Mouse (Mus musculus): ENCODE measurements around the gene Dok5. TPM values are rescaled to one million over a fixed set of nuclear protein-coding genes. Genes with fewer than 3 reads are reported as not detected.

Dok5 gene
- total RNA-seq, 2 experiments from 2014 or later, result 0.14 TPM; not detected in 1

DNA sequence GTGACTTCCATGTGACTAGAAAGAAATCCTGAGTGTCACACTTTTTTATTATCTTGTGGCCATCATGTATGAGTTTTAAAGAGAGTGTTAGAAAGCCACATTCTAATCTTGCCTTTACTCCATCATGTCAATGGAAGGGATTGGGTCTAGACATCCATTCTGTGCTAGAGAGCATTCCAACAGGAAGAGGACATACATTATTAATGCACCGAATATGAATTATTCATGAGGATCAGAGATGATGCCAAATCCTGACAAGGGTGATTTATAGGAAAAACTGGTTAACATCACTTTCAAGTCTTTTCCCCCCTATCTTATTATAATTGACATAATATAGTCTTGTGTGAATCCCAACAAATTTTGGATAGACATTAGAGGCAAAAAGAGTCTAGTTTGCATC is 2.1 kb downstream of the Dok5 start:
- DNase-seq, result no peak
- intact Hi-C loops (cut with DNase I), result loop anchor here (5.0 kb wide), 1 partner anchor 119 kb away; no protein-coding TSS in a partner anchor

DNA sequence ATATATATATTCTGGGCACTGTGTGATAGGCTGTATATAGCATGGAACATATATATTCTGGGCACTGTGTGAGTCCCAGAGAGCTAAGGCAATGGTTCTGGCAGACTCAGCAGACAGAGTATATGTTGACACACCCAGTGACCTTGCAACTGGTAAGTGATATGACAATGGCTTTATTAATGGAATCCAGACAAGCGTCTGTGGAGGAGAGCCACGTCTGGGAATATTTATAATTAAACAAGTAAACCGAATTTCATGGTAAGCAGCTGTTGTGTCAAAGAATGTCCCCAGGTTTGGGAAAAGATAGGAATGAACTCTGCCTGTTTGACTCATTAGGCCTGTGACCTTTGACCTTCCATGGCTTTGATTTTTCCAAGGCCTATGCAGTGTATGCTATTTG is 2.8 kb downstream of the Dok5 start:
- no peak for DNase-seq

DNA sequence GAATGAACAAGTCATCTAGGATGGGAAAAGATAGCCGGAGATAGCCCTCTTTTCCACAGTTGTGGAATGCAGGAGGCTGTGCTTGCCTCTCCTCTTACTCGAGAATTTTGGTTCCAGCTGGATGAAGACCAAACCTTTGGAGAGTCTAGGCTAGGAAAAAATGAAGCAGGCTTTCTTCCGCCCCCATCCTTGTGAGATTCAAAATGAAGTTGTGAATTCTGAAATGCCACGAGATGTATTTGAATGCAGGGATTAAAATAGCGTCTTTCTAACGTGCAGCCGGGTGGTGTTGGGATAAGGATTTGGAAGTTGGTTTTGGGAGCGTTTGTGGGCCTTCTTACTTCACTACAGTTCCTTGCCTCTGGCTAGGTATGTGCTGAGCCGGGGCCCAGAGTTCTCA is 6.8 kb downstream of the Dok5 start:
- DNase-seq, result no peak
- intact Hi-C loops (cut with DNase I), result no loop called here

More for the DNA sequence above, 2.8 kb downstream of the Dok5 start:
- intact Hi-C loops (cut with DNase I), result loop anchor here (5.0 kb wide), 1 partner anchor 118 kb away; no protein-coding TSS in a partner anchor

- intact Hi-C loops (cut with DNase I), result no loop called here
- DNase-seq, result no peak
Measured at GRCm38 (mm10) chr2:170738891-170739290, 7.3 kb downstream of the Dok5 start.

- intact Hi-C loops (cut with DNase I), result no loop called here
- no peak for DNase-seq
Measured at GRCm38 (mm10) chr2:170739713-170740365, 8.2 kb downstream of the Dok5 start.

GRCm38 (mm10) chr2:170743521-170743920 is 11.9 kb downstream of the Dok5 start:
- DNase-seq, result no peak
- intact Hi-C loops (cut with DNase I), result no loop called here

DNA sequence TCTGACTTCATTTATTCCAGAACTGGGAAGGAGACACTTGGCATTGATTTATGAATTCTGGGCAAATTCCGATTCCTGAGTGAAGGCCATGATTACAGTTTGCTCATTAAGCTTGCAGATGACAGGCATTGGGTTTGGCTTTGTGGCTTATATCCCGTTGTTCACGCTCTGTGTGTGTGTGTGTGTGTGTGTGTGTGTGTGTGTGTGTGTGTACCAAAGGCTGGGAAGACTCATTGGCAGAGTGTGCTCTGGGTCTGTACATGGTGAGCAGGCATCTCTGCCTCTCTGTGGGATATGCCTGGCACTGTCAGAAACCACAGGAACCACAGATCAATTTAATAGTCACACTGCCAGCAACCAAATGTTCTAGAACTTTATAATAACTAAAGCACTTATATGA is 17.3 kb downstream of the Dok5 start:
- intact Hi-C loops (cut with DNase I), result no loop called here

GRCm38 (mm10) chr2:170752191-170752850 is 20.7 kb downstream of the Dok5 start:
- DNase-seq, result no peak
- intact Hi-C loops (cut with DNase I), result no loop called here

More for the DNA sequence above, 17.3 kb downstream of the Dok5 start:
- no peak for DNase-seq

DNA sequence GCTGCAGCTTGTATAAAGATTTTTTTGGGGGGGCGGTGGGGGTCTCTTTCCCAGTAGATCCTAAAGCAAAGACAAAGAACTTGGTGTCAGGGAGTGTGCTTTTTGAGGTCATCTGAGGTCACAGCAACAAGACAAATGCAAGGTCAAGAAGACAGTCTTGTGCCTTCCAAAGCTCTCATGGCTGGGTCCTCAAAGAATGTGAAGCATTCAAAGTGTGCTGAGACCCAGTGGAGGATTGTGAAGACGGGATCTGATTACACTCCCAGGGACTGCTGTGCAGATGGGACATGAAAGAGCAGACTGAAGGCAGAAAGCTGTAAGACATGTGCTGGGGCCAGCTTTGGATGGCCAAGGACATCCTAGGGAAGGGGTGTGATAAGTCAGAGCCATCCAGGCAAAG is 24.2 kb downstream of the Dok5 start:
- DNase-seq, result no peak
- intact Hi-C loops (cut with DNase I), result no loop called here

- intact Hi-C loops (cut with DNase I), result no loop called here
- DNase-seq, result no peak
Measured at GRCm38 (mm10) chr2:170756667-170757066, 25.1 kb downstream of the Dok5 start.

- DNase-seq, result peak in 1 of 2 experiments; percentile 7
- intact Hi-C loops (cut with DNase I), result no loop called here
Measured at GRCm38 (mm10) chr2:170757228-170757875, 25.7 kb downstream of the Dok5 start.

DNA sequence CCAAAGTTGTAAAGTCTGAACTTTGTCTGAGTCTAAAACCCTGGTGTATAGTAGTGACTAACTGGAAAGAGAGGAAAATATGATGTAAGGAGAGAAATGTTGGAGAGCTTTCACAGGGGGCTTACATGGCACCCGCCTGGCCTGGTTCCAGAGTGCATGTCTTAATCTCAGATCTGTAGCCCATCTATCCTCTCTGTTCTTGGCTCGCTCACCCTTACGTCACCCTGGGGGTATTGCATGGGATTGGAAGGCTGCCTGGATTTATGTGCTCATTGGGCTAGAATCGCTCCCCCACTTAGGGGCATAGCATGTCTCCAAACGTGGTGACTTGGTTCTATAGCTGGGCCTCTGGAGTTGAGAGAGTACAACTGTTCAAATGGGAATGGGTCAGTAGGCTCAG is 26.6 kb downstream of the Dok5 start:
- intact Hi-C loops (cut with DNase I), result no loop called here
- DNase-seq, result no peak

GRCm38 (mm10) chr2:170764704-170765103 is 33.1 kb downstream of the Dok5 start:
- no peak for DNase-seq
- intact Hi-C loops (cut with DNase I), result no loop called here

DNA sequence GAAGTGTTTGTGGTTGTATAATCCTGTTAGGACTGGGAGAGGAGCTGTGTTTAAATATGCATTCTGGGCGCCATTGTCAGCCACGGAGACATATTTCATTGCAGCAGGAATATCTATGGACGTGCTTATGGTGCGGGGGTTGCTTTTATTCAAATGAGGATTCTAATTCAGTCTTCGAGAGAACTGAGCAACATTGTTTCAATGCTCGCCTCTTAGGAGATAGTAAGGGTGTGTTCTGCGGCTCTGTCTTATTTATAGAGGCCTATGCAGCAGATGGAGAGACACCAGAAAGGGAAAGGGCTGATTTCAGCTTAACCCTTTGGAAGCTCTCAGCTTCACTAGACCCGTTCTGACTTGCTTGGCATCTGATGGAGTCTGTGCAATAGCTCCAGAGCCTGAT is 35.6 kb downstream of the Dok5 start:
- intact Hi-C loops (cut with DNase I), result no loop called here
- no peak for DNase-seq

DNA sequence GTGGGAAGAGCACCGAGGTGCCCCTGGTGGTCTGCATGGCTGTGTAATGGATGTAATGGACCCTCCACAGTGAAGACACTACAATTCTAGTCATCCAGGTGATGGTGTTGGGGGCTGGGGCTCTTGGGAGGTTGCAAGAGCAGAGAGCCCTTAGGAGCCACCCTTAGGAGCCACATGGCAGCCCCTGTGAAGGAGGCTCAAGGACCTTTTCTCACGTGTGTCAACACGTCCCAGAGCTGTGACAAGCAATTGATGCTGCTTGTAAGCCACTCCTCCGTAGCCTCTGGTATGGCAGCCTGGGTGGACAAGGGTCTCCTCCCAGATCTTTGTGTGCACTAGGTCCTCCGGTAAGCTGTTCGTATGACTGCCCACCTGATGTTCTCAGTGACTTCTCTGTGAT is 37.1 kb downstream of the Dok5 start:
- intact Hi-C loops (cut with DNase I), result no loop called here
- DNase-seq, result no peak

GRCm38 (mm10) chr2:170771555-170771954 is 39.9 kb downstream of the Dok5 start:
- no peak for DNase-seq
- intact Hi-C loops (cut with DNase I), result no loop called here

DNA sequence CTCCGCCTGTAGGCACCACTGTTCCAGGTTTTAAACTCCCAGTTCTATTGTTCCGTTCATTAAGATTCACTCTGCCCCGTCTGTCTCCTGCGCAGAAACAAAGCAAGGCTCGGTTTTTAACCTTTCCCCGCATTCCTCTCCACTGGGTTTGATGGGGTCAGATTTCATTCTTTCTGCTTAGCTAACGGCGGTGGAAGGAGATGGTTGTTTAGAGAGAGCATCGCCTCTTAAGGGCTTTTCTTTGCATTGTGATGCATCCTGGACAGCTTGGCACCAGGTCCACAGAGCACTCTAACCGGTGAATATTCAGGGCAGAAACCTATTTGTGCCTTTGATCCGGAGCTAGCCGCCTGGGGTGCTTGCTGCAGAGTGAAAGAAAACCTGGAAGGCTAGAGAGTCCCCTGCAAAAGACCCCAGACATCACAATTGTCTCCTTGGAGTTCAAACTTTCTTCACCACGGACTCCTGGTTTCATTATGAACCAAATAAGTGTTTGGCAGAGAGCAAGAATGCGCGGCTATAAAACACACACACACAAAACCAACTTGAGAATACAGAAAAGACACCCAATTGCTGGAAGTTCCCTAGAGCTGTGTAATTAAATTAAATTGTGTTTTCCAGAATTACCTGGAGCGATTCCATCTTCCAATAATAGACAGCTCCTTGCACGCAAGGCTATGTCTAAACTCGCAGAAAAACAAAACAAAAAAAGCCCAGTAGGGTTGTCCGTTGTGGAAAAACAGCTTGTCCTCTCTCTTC is 40.7 kb downstream of the Dok5 start:
- intact Hi-C loops (cut with DNase I), result no loop called here
- DNase-seq, result no peak

DNA sequence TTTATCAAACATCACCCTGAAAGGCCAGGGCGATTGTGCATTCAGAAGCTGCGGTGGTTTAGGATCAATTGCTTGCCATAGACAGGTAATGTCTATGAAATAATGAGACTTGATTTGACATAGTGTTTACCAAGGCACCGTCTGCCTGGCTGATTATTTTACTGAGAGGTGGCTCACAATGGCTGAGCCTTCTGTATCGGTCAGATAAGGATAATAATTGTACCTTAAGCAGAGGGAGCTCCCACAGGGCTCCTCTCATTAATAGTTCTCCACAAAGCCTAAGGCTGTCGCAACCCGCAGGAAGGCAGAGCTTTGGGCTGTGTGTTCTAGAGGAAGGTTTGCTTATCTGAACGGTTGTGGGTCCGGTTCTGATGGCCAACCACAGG is 41.3 kb downstream of the Dok5 start:
- DNase-seq, result no peak
- intact Hi-C loops (cut with DNase I), result no loop called here

- intact Hi-C loops (cut with DNase I), result no loop called here
- DNase-seq, result no peak
Measured at GRCm38 (mm10) chr2:170775577-170775976, 44.0 kb downstream of the Dok5 start.

DNA sequence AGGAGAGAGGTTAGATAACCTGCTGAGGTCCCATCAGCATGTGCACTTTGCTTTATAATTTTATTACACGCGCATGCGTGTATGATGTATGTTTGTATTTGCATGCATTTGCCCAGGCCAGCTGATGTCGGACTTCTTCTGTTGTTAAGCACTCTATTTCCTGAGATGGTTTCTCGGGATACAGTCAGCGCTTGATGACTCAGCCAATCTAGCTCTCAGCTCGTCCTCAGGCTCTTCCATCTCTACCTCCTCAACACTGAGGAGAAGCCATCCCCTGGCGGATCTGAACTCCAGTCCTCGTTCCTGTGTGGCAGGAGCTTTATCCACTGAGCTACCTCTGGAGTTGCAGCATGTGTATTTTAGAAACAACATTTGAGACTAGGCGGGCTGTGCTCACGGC is 44.5 kb downstream of the Dok5 start:
- intact Hi-C loops (cut with DNase I), result no loop called here

DNA sequence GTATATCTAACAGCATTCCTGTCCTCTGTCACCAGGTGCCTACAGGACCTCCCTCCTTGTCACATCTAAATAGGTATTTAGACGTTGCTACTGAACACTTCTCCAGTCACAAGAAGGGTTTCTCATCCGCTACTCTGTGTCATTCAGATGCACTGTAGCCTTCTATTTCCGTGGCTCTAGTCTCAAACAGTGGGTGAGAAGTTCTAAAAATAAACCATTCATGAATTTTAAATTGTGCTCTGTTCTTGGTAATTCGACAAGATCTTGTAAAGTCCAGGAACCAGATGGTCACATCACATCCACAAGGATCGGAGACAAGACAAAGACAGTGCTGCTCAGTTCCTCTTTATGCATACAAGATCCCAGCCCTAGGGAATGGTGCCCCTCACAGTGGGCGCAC is 46.0 kb downstream of the Dok5 start:
- intact Hi-C loops (cut with DNase I), result no loop called here
- DNase-seq, result no peak

More for the DNA sequence above, 44.5 kb downstream of the Dok5 start:
- DNase-seq, result no peak
